Mouse (Mus musculus) heart, postnatal 0 days (tissue): Measurements from ENCODE around the gene Celf2.

Experiments
- CTCF ChIP-seq: IDR thresholded peaks from 2 replicates; pipeline ENCODE4 v1.5.1; 2016; ENCODE audit warnings: antibody characterized with exemption, control low read depth, low read depth
- EP300 ChIP-seq: IDR thresholded peaks from 2 replicates; pipeline ENCODE4 v1.6.1; 2016; ENCODE audit warnings: antibody characterized with exemption, low read depth

DNA sequence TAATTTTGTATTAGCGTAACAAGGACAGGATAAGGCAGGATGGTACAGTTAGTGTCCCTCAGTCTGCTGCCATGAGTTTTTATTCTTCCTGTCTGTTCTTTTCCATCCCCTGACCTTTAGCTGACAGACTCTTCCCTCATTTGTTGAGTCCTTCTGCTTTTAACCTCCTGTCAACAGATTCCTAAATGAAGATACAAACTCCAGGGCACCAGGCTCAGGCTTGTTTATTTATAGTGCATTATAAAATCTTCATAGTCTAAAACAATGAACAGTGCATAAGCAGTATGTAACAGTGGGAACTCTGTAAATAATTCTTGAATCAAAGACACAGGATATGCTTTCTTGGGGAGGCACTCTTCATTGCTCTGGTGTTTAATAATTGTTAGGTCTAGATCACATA lies 131.5 kb downstream of the Celf2 start:
- TF ChIP-seq EP300 = peak; percentile 69
- no peak for TF ChIP-seq CTCF
